Comparison of ENCODE assay signal across 29 mouse cellular contexts in the genomic region with DNA sequence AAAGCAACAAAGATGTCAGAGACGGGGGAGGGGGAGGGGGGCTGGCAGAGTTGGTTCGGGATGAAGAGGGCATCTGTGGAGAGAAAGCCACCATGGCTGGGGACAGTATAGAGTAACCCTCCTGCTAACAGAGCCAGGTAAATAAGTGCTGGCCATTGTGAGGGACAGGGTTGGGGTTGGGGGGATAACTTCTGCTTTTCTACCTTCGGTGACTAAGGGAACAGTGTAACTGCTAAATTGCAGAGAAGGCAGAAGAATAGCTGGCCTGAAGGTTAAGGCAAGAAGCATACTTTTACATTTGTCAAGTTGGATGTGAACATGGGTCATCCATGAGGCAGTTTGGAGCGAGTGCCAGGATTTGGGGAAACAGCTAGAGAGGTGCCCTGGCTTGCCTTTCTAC.
DNase-seq lines count a peak whose midpoint lies in the region; ATAC-seq and TF ChIP-seq lines count a peak whose summit lies in the region.
"Had no signal": no experiment of that assay in that cellular context is flagged by ENCODE, and none has a peak within 500 bp of the region (broad histone marks: within the 10 kb centered on the region; RNA-seq: fewer than 3 reads in every experiment).

No protein-coding gene starts in this region.

- 68% methylated on average over 4 of the region's 4 CpGs for WGBS in hindbrain, postnatal 0 days

- DNase-seq in heart, adult 11 months: peak; percentile 37
- DNase-seq in heart, postnatal 25 days (ENCODE audit: low spot score): no peak
- DNase-seq in B cell, adult 2 months: no peak
- DNase-seq in hindbrain, postnatal 0 days (ENCODE audit: low spot score): no peak
- DNase-seq in embryo, embryonic 10 days (ENCODE audit: low spot score): no peak
- DNase-seq: adrenal gland, postnatal 10 days; adrenal gland, postnatal 36 days; cerebellum, adult 18-20 months; cerebellum, adult 9-10 months; cerebellum, postnatal 14 days; embryo, embryonic 11 days; gastrocnemius, postnatal 10 days; gastrocnemius, postnatal 36 days; heart, adult 18-20 months; heart, postnatal 10 days; heart, postnatal 4 days had no signal

- no peak overlapping the region for H3K9ac ChIP-seq in hindbrain, postnatal 0 days (replicated peaks; ENCODE audit: low read length)
- H3K9ac ChIP-seq: forebrain, embryonic 13.5 days; heart, embryonic 12.5 days; heart, embryonic 15.5 days; hindbrain, embryonic 12.5 days; hindbrain, embryonic 15.5 days had no signal

- intact Hi-C loops in heart, postnatal 25 days (cut with DNase I): no loop called here

- H3K36me3 ChIP-seq in hindbrain, postnatal 0 days (ENCODE audit: insufficient read depth, low read length): no peaks in the 10 kb centered on the region
- H3K36me3 ChIP-seq: forebrain, embryonic 10.5 days; G1E; heart, embryonic 12.5 days; heart, embryonic 15.5 days; hindbrain, embryonic 12.5 days; hindbrain, embryonic 15.5 days had no signal

- H3K4me1 ChIP-seq in hindbrain, postnatal 0 days (ENCODE audit: insufficient read depth, low read length): no peaks in the 10 kb centered on the region
- H3K4me1 ChIP-seq: forebrain, embryonic 13.5 days; heart, embryonic 12.5 days; heart, embryonic 15.5 days had no signal

- H3K27me3 ChIP-seq in hindbrain, postnatal 0 days (ENCODE audit: insufficient read depth, low read length): no peaks in the 10 kb centered on the region
- H3K27me3 ChIP-seq: CH12.LX; forebrain, embryonic 13.5 days; heart, embryonic 15.5 days had no signal

- no peak overlapping the region for H3K4me2 ChIP-seq in hindbrain, postnatal 0 days (ENCODE audit: low read depth, low read length)
- H3K4me2 ChIP-seq: forebrain, embryonic 13.5 days; heart, embryonic 12.5 days; heart, embryonic 15.5 days; hindbrain, embryonic 12.5 days; hindbrain, embryonic 15.5 days had no signal

- no peaks in the 10 kb centered on the region for H3K9me3 ChIP-seq in hindbrain, postnatal 0 days (ENCODE audit: low read length)
- H3K9me3 ChIP-seq: forebrain, embryonic 10.5 days; forebrain, embryonic 13.5 days; G1E; heart, embryonic 12.5 days; heart, embryonic 15.5 days; hindbrain, embryonic 12.5 days; hindbrain, embryonic 15.5 days had no signal

- no peak for TF ChIP-seq CTCF in hindbrain, postnatal 0 days (IDR thresholded peaks at IDR 0.05; ENCODE audit: low read depth)

- peak; percentile 50 for ATAC-seq in common myeloid progenitor, adult 5-6 weeks (replicated peaks; ENCODE audit: low read depth, poor library complexity, severe bottlenecking)
- peak; percentile 49 to 51; a peak in 2 of 4 replicates for ATAC-seq in hematopoietic stem cell, adult 5-6 weeks (replicated peaks in 1 of 2; ENCODE audit: insufficient read depth in 1 of 2, low FRiP score in 2 of 2, low TSS enrichment in 1 of 2, low read depth in 1 of 2, poor library complexity in 2 of 2, severe bottlenecking in 2 of 2)
- no peak for ATAC-seq in hindbrain, postnatal 0 days
- ATAC-seq: forebrain, embryonic 13.5 days; forebrain, embryonic 16.5 days; intestine, embryonic 16.5 days; Patski had no signal

- H3K4me3 ChIP-seq in hindbrain, postnatal 0 days (ENCODE audit: low read length): no peak overlapping the region
- H3K4me3 ChIP-seq: forebrain, embryonic 10.5 days; forebrain, embryonic 13.5 days; heart, embryonic 12.5 days; heart, embryonic 15.5 days; hindbrain, embryonic 12.5 days; hindbrain, embryonic 15.5 days had no signal

- no peak overlapping the region for H3K27ac ChIP-seq in hindbrain, postnatal 0 days
- H3K27ac ChIP-seq: forebrain, embryonic 10.5 days; forebrain, embryonic 13.5 days; heart, embryonic 15.5 days; hindbrain, embryonic 12.5 days; hindbrain, embryonic 15.5 days had no signal
